Mouse (Mus musculus) left cerebral cortex, postnatal 14 days (tissue): Measurements from ENCODE around the gene Bmp8b. TPM values are rescaled to one million over a fixed set of nuclear protein-coding genes. Genes with fewer than 3 reads are reported as not detected.
"Not testable (repeated sequence)": the region's sequence is repeated elsewhere in the genome, so short reads cannot be mapped to it uniquely, and the experiment has no call there.

Experiments used
- DNase-seq, 2 experiments: peaks; one replicate each; pipeline ENCODE4 v3.0.0; 2021 to 2022; ENCODE audit warnings: low spot score in 2 of 2, mixed read lengths in 1 of 2
- intact Hi-C: fragments of 180-260 bp; cut with DNase I; formaldehyde crosslinking; loops from one replicate; pipeline ENCODE4 v1.15.1; 2025
- total RNA-seq, 2 experiments: library from RNA; stranded (reverse); gene quantifications; 2 replicates each; pipeline ENCODE4 v1.2.3; 2021

Bmp8b gene
- total RNA-seq, 2 experiments from 2014 or later, result 0.24 to 0.40 TPM

DNA sequence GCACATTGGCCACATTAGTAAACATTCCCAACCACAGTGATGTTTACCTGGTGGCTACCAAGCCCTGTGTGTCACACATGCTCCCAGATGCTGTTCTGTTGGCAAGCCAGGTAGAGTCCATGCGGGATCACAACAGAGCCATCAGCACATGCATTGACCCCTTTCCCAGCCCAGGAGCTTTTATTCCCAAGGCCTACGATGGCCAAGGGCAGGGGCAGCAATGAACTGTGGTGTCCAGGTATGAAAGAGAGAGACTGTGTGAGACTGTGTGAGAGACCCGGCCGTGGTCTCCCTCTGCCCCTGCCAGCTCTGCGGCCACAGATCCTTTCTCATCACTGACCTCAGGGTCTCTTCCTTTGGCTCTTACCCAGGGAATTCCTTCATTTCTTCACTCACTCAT lies 3.1 kb downstream of the Bmp8b start:
- intact Hi-C loops, result no loop called here
- no peak for DNase-seq

DNA sequence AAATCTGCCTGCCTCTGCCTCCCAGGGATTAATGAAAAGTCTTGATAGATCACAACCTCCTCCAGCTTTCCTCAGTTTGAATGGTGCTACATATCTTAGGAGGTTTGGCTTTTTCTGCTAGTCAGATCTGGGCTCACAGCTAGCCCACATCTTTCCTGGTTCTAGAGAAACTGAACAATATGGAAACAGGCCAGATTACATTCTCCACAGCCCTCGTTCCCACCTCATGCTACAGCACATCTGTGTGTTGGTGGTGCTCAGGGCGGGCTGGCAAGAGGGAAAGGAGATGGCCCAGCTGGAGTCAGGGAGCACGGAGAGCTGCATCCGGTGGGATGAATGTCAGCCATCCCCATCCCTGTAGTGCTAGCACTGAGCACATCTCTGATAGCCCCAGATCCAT lies 5.8 kb downstream of the Bmp8b start:
- DNase-seq, result peak in 1 of 2 experiments; percentile 38
- intact Hi-C loops, result no loop called here

DNA sequence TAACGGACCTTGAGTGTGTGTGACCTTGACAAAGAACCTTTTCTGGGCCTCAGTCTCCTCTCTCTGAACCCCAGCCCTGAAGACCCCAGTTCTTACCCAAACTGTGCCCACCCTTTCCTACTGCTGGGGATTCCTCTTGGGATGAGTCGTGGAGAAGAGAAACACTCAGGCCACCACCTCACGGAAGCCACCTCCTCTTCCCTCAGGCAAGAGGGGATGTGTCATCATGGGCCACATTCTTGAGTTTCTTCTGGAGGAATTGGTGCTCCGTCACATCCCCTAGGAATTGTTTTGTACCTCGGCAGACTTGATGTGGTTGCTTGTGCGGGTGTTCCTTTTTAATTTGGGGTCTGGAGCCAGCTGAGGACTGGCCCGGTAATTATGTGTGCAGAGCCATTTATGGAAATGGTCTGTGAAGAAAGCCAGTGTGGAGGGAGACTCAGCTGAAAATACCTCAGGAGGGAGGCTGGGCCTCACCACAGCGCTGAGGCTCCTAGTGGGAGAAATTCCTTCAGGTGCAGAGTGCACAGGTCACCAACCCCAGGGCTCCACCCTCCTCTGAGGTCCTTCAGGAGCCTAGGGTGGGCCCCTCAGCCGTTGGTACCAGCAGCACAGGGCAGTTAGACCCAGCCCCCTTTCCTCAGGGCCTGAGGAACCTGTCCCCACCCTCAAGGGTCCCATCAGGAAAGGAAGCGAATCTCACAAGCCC lies 6.5 kb downstream of the Bmp8b start:
- intact Hi-C loops, DNase-seq: not testable (repeated sequence)

DNA sequence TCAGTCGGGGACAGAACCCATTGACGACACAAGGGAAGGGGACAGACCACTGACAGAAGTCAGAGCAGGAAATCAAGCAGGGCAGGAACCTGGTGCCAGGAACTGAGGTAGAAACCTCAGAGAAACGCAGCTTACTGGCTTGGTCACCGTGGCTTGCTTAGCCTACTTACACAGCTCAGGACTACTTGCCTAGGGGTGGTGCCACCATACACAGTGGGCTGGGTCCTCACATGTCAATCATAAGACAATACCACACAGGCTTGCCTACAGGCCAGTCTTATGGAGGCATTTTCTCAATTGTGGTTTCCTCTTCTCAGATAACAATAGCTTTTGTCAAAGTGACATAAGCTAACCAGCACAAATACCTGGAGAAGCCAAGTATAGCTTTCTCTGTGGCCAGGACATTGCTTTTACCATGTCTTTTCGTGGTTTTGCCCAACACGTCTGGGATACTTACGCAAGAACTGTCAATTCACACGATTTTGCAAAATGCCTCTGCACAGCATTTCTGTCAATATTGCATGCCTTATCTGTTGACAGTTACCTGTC lies 7.3 kb downstream of the Bmp8b start:
- intact Hi-C loops, result no loop called here
- no peak for DNase-seq

DNA sequence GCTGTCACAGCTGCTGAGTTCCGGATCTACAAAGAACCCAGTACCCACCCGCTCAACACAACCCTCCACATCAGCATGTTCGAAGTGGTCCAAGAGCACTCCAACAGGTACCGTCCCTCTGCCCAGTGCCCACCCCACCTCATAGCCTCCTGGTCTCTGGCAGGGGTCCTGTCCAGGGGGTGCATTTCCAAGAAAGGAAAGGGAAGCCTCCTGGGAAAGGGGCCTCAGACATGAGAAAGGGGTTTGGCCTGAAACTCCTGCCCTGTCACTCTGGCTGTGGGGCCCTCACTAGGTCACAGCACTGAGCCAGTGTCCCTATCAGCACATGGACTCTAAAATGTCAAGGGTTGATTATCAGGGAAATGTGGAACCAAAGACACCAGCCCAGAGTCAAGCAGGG lies 9.7 kb downstream of the Bmp8b start:
- intact Hi-C loops, DNase-seq: not testable (repeated sequence)

DNA sequence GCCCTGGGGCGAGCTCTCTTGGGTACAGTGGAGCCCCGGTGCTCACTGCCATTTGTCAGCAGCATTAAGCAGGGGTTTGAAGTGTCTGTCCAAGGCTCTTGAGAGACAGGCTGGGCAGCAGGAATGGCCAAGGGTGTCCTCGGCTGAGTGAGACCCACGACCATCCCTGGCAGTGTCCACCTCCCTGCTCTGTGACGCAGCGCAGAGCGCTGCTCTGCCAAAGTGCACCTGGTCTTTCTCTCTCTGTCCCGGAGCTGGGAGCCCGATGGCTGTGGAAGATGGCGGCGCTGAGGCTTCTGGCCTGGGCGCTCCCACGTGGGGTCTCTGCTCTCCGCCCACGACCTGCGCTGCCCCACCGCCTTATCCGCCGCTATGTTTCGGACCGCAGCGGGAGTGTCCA lies 11.0 kb downstream of the Bmp8b start, which contains the start of gene Oxct2b:
Gene Oxct2b (plus strand): TSS at position 256 of the 400 bp plus-strand sequence.
- DNase-seq, result no peak
- intact Hi-C loops, result no loop called here

DNA sequence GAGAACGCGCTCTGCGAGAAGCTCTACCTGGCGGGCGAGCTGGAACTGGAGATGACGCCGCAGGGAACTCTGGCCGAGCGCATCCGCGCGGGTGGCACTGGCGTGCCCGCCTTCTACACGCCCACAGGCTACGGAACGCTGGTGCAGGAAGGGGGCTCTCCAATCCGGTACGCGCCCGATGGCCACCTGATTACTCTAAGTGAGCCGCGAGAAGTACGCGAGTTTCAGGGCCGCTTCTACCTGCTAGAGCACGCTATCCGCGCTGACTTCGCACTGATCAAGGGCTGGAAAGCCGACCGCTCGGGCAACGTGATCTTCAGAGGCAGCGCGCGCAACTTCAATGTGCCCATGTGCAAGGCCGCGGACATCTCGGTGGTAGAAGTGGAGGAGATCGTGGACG lies 11.7 kb downstream of the Bmp8b start:
- intact Hi-C loops, result not testable (repeated sequence)
- DNase-seq, result peak; percentile 20 to 24

DNA sequence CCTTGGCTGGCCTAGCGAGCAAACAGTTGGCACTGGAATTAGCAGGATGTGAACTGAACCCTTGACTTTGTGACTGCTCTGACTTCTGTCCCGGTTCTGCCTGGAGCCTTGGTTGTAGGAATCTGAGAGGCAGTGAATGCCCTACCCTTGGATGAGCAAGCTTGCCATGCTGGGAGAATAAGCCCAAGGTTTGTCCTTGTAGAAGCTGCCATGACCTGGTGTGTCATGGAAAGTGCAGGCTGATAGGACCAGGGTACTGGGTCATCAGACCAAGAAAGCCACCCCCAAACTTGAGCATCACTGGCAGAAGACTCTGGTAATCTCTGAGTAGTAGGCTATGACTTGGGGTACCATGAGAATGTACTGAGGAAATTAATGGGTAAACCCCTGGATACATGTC lies 16.3 kb downstream of the Bmp8b start:
- DNase-seq, result no peak
- intact Hi-C loops, result no loop called here

DNA sequence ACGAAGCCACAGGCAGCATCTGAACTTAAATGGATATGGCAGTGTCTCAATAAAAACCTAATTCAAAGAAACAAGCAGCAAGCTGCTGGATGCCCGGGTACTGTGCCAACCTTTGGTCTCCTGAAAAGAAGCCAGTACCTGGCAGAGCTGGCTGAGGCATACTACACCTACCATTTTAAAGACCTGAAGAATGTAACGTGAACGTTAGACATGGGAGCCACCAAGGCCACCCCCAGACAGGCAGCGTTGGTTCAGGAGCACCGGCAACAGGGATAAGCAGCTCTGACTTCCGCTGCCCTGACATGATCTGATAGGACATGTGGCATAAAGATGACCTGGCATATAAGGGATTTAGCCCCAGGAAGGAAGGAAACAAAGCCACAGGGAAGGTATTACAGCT lies 21.7 kb downstream of the Bmp8b start:
- DNase-seq, result no peak
- intact Hi-C loops, result no loop called here

DNA sequence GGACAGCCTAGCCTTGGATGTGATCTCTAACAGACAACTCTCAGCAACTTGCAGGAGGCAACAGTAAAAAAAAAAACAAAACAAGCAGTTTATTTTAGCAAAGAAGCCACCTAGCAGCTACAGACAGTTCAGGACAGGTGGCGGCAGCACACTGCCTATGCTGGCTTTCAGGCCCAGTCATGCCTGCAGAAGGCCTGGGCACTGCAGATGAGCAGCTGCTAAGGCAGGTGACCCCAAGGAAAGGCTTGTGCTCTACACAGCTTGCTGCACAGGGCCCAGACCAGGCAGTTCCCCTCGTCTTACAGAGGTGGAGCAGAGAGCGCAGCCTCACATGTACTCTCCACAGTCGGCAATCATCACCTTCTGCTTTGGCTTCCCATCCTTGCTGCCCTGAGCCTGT lies 22.1 kb downstream of the Bmp8b start:
- no peak for DNase-seq
- intact Hi-C loops, result no loop called here

DNA sequence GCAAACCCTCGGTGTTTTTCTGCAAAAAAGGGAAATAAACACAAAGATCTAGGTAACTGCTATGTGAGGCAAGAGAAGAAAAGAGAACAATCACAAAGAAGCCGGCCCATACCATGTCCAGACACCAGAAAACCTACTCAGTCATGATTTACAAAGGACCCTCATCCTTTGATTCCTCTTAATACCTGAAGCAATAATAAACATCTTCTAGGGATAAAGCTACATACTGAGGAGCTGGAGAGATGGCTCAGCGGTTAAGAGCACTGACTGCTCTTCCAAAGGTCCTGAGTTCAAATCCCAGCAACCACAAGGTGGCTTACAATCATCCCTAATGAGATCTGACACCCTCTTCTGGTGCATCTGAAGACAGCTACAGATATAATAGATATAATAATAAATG lies 32.6 kb downstream of the Bmp8b start:
- intact Hi-C loops, result no loop called here
- no peak for DNase-seq

DNA sequence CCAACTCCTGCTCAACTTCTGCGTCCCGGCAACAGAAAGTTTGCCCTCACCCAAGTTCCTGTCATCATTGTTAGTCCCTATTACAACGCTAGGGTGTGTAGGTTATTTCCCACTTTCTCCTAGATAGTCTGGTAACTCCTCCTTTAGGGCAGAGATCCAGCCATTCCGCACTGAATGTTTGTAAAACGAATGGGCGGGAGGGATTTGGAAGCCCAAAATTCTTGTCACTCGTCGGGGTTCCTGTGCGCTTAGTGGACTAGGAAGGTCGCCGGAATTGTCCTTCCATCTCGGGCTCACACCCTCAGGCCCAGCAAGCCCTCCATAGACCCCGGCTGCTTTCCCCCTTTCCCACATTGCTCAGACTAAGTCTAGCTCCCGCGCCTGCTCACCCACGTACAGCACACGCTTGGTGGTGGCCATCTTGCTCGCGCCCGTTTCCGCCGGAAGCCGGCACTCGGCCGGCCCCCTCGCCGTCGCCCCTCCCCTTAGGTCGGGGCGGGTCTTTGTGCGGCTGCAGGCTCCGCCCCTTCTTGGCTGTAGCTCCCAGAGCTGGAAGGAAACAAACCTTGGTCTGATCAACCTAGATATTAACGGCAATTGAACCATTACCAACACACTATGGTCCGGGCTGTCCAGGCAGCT lies 34.7 kb downstream of the Bmp8b start, which contains the start of gene Ppie:
Gene Ppie (minus strand): TSS at position 439 of the 642 bp plus-strand sequence.
- DNase-seq, result peak; percentile 58 to 68
- intact Hi-C loops, result no loop called here

DNA sequence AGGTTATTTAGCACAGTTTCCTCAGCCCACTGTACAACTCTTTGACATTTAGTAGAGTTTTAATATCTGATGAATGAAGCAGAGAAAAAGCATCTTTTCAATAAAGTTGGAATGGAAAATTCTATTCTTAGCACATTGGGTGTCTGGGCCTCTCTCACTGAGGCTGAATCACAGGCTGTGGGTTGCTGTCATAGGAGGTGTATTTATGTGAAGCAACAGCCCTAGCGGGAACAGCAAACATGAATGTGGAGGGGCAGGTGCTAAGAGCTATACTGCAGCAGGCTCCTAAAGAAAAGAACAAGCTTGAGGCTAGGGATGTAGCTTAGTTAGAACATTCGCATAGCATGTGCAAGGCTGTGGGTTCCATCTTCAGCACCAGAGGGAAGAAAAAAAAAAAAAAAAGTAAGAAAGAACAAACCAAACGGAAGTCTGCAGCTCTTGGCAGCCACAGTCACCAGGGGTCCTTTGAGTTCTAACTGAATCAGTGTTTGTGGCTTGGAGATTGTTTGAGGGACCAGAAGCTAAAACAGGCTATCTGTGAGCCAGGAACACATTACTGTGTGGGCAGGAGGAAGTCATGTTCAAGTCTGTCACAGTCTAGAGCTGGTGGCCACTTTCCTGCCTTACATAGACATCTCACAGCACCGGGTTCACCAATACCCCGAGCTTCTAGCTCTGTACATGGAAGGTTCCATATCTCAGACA lies 42.6 kb downstream of the Bmp8b start:
- peak; percentile 54 to 59 for DNase-seq
- intact Hi-C loops, result no loop called here

DNA sequence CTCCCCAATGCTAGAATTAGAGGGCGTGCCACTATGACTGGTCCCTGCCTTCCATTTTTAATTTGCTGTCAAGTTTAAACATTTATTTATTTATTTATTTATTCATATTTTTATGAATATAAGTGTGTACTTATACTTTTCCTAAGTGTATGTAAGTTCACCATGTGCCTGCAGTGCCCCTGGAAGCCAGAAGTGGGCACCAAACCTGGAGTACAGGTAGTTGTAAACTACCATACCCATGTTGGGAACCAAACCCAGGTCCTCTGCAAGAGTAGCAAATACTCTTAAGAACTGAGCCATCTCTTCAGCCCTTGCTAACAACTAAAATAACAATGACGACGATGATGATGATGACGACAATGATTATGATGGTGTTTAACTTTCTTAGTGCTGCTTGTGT lies 47.0 kb downstream of the Bmp8b start:
- intact Hi-C loops, result no loop called here
- DNase-seq, result no peak

DNA sequence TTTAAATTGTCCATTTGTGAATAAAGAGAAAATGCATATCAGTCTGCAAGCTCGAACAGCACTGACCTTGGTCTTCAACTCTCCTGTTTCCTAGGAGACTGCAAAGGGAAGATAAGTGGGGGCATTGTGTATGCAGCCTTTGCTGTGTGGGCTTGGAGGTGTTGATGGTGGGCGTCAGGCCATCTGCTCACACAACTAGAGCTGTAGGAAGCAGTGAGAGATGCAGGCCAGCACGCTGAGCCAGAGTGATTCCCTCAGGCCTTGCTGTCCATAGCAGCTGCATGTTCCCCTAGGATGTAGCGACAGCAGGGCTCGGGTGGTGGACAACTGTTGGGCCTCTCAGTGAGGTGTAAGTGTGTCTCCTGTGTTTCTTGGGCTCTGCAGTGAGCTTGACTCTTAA lies 48.0 kb downstream of the Bmp8b start:
- intact Hi-C loops, result no loop called here
- peak; percentile 75 to 85 for DNase-seq

DNA sequence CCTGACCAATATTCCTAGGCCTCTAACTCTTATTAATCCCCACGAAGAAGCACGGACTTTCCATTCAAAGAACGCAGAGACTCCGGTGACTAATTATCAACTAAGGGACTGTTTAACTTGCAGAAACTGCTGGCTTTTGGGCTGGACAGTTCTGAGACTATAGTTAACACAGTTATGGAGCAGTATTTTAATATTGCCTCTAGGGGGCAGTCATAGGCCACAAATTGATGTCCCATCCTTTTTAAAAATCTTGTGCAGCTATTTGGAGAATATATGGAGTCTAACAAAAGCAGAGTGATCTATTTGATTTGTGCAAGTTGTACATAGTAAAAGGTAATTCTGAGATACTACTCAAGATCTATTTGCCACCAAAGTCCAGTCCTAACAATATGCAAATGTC lies 50.0 kb downstream of the Bmp8b start:
- DNase-seq, result peak; percentile 67 to 77
- intact Hi-C loops, result loop anchor here (2.0 to 5.0 kb wide), 2 partner anchors 47 to 100 kb away; partner anchors contain the start of gene Nt5c1a

DNA sequence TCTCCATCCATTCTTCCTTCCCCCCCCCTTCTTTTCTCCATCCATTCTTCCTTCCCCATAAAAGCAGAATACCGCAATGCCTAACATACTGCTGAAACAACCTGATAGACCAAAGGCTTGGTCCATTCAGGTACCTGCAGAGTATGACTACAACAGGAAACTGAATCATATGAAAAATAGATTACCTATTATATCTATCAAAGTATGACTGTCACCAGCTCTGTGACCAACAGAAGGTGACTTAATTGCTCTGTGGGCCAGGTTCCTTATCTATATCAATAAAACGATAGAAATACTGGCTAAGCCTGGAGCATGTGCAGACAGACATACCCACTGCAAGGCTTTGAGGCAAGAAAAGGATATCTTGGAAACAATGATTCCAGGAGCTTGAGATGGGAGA lies 50.5 kb downstream of the Bmp8b start:
- no peak for DNase-seq
- intact Hi-C loops, result loop anchor here (2.0 to 5.0 kb wide), 2 partner anchors 47 to 99 kb away; partner anchors contain the start of gene Nt5c1a

DNA sequence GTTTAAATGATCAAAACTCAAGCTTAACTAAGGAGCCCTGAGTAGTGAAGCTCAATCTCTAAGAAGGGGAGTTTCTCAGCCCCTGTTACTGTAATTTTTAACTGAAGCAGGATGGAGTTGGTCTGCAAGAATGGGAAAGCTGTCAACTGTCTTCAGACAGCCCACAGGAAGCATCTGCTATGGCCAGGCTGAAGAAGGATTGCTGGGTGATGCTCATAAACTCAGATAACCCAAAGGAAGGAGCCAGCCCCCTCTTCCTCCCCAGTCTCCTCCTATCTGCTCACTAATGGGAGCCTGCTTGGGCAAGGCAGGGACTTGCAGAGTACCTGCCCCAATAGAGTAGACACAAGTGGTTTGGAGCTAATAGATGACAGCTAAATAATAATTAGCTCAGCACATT lies 50.9 kb downstream of the Bmp8b start:
- no peak for DNase-seq
- intact Hi-C loops, result loop anchor here (2.0 to 5.0 kb wide), 2 partner anchors 46 to 99 kb away; partner anchors contain the start of gene Nt5c1a

DNA sequence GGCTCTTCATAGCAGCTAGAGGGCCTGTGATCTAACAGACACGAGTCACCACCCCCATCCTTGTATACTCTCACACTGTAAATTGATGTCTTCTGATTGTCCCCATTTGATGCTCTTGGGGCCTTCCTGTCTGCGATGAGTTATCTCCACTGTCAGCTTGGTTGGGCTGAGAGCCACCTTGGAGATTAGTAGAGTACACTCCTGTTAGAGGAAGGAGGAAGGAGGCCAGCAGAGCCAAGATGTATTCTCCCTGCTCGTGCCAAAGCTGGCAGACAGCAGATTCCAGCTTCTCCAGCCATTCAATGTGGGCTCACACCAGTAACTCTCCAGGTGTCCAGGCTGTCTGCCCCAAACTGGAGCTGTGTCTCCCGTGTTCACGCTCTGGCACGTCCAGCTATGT lies 55.6 kb downstream of the Bmp8b start:
- intact Hi-C loops, result no loop called here
- DNase-seq, result no peak

DNA sequence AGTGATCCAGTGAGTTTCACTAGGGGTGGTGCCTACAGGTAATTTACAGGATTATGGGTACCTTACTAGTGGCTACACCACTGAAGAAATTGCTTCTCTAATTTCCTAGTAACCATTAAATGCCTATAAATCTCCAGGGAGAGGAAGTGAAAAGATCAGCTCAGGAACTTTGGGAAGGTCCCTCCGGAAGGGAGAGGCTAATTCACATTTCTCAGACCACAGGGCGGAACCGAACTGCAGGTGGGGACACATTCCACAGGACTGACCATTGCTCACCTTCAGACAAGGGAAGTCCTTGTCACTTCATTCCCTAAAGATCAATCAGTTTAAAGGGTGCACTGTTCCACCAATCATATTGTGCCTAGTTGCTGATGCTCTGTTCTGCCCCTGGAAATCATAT lies 56.3 kb downstream of the Bmp8b start:
- intact Hi-C loops, result not testable (repeated sequence)

More for the DNA sequence above, 56.3 kb downstream of the Bmp8b start:
- DNase-seq, result not testable (repeated sequence)
